Mouse (Mus musculus) liver, embryonic 12.5 days (tissue): Measurements from ENCODE around the gene Fosb. TPM values are rescaled to one million over a fixed set of nuclear protein-coding genes. Genes with fewer than 3 reads are reported as not detected.

Experiments used
- ATAC-seq: fragments of 200-750 bp; cut with Nextera tagmentation; 2 replicates; pipeline ENCODE4 v1.8.0; 2017; ENCODE audit warnings: moderate number of reproducible peaks, mild to moderate bottlenecking, moderate library complexity
- H3K27ac ChIP-seq: fragments of 300-500 bp; sonication (generic); 2 replicates; pipeline ENCODE4 v1.5.1; 2016; ENCODE audit warnings: mild to moderate bottlenecking
- H3K27me3 ChIP-seq: fragments of 300-500 bp; sonication (generic); replicated peaks from 2 replicates; pipeline ENCODE4 v1.6.1; 2016; ENCODE audit warnings: mild to moderate bottlenecking, moderate library complexity
- H3K36me3 ChIP-seq: fragments of 300-500 bp; sonication (generic); 2 replicates; pipeline ENCODE4 v1.6.1; 2016; ENCODE audit warnings: mild to moderate bottlenecking, moderate library complexity
- H3K4me1 ChIP-seq: fragments of 300-500 bp; sonication (generic); 2 replicates; pipeline ENCODE4 v1.6.1; 2016
- H3K4me2 ChIP-seq: fragments of 300-500 bp; sonication (generic); 2 replicates; pipeline ENCODE4 v1.6.1; 2016; ENCODE audit warnings: mild to moderate bottlenecking, moderate library complexity
- H3K4me3 ChIP-seq: fragments of 300-500 bp; sonication (generic); 2 replicates; pipeline ENCODE4 v1.5.1; 2016; ENCODE audit warnings: mild to moderate bottlenecking, moderate library complexity
- H3K9ac ChIP-seq: fragments of 300-500 bp; sonication (generic); 2 replicates; pipeline ENCODE4 v1.6.1; 2016; ENCODE audit warnings: mild to moderate bottlenecking, moderate library complexity
- H3K9me3 ChIP-seq: fragments of 300-500 bp; sonication (generic); replicated peaks from 2 replicates; pipeline ENCODE4 v1.6.1; 2016; ENCODE audit warnings: mild to moderate bottlenecking, moderate library complexity
- WGBS: fragments of 180-500 bp; shearing (Covaris S2); methylation state at CpG from one replicate; pipeline ENCODE4 v1.1.7; 2016; ENCODE audit not compliant: insufficient replicate concordance; 5-methylcytosine and 5-hydroxymethylcytosine counted together
- polyA plus RNA-seq: library from polyadenylated mRNA; unstranded; fragments of >200 nt; fragmentation: Nextera tagmentation; extraction: Ambion mirVana; gene quantifications from 2 replicates; pipeline ENCODE4 v1.2.1, GENCODE M21; 2016

The Fosb gene
- 0.04 and 0.05 TPM in 2 replicates for polyA plus RNA-seq

DNA sequence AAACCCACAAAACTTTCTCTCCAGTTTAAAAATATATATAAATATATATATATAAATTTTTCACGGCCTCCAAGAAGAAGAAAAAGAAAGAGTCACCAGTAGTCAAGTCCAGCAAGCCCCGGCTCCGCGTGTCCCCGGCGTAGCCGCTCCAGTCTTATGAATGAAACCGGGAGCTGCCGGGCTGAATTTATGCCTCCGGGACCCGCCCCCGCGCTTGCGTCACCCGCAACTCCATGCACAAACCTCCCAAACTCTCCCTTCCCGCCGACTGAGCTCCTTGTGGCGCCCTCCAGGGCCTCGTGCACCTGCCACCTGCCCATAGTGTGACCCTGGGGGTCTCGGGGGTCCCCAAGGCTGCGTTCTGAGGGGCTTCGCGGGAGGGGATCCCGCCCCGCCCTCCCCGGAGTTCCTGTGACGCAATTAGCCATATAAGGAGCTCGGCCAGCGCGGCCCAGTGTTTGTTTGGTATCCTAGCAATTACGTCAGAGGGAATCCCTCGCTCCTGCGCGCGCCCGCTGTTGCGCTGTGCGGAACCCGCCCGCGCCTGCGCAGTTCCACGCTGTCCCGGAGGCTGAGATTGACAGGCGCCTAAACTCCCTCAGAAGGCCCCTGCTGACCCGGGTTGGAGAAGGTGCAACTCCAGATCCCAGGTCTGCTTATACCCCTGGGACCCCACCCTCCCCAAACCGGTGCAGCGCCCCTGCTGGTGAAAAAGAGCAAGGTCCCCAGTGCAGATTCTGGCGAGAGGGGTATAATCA, at the start of gene Fosb:
TSS of gene Fosb (minus strand) at position 168 of the 758 bp plus-strand sequence.
- Histone ChIP-seq H3K27ac (no peak within 1 kb of the TSS; the same call in 1 of the 2 replicates), H3K4me3 (peak within 1 kb of the TSS; percentile 72), H3K9ac (peak within 1 kb of the TSS; percentile 64), H3K9me3 (no peaks in the 10 kb centered on the region), H3K36me3 (no peaks in the 10 kb centered on the region), H3K27me3 (peaks cover 84% of the 10 kb centered on the region), H3K4me1 (peaks cover 32% of the 10 kb centered on the region), H3K4me2 (peak within 1 kb of the TSS; percentile 99)
- peak; percentile 81 for ATAC-seq
- under 1% methylated on average over 49 of the region's 49 CpGs for WGBS

- peak within 1 kb of the TSS; percentile 77 for H3K9ac ChIP-seq
- peak; percentile 71 for ATAC-seq
- H3K4me1 ChIP-seq, result peaks cover 64% of the 10 kb centered on the region
- peaks cover 35% of the 10 kb centered on the region for H3K36me3 ChIP-seq
- peak within 1 kb of the TSS; percentile 82 for H3K27ac ChIP-seq
- H3K27me3 ChIP-seq, result peaks cover 14% of the 10 kb centered on the region
- H3K4me3 ChIP-seq, result peak within 1 kb of the TSS; percentile 72
- H3K9me3 ChIP-seq, result no peaks in the 10 kb centered on the region
- 1% methylated on average over 31 of the region's 31 CpGs for WGBS
- peak within 1 kb of the TSS; percentile 100 for H3K4me2 ChIP-seq
These were observed 49.5 kb upstream of the Fosb start, which contains the start of the genes Cd3eap and Ppp1r13l for GRCm38 (mm10) chr7:19359299-19359891. Gene Cd3eap, minus strand, starts transcription at chr7:19359483. Gene Ppp1r13l, plus strand, starts transcription at chr7:19359749.

DNA sequence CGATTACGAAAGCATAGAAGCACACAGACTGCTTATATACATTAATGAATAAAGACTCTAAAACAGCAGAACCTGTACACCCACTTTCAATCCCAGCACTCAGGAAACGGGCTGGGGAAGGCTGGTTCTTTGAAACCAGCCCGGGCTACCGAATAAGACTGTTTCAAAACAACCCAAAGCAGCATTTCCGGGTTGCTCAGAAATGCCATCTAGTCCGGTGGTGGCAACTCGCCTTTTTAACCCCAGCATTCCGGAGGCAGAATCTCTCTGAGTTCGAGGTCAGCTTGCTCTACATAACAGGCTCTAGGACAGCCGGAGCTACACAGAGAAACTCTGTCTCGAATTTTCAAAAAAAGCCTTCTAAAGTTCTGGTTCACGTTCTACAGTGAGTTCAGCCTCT, 48.8 kb upstream of the Fosb start:
- Histone ChIP-seq H3K27me3 (peaks cover 10% of the 10 kb centered on the region), H3K4me3 (peak overlapping the region; percentile 72), H3K36me3 (peaks cover 40% of the 10 kb centered on the region), H3K9ac (peak overlapping the region; percentile 77), H3K9me3 (no peaks in the 10 kb centered on the region), H3K4me1 (peaks cover 57% of the 10 kb centered on the region), H3K27ac (0 out of 2 replicates have a peak overlapping the region, but pooled peaks have one; percentile 82), H3K4me2 (peak overlapping the region; percentile 100)
- WGBS, result 14% methylated on average over 13 of the region's 13 CpGs
- ATAC-seq, result no peak

DNA sequence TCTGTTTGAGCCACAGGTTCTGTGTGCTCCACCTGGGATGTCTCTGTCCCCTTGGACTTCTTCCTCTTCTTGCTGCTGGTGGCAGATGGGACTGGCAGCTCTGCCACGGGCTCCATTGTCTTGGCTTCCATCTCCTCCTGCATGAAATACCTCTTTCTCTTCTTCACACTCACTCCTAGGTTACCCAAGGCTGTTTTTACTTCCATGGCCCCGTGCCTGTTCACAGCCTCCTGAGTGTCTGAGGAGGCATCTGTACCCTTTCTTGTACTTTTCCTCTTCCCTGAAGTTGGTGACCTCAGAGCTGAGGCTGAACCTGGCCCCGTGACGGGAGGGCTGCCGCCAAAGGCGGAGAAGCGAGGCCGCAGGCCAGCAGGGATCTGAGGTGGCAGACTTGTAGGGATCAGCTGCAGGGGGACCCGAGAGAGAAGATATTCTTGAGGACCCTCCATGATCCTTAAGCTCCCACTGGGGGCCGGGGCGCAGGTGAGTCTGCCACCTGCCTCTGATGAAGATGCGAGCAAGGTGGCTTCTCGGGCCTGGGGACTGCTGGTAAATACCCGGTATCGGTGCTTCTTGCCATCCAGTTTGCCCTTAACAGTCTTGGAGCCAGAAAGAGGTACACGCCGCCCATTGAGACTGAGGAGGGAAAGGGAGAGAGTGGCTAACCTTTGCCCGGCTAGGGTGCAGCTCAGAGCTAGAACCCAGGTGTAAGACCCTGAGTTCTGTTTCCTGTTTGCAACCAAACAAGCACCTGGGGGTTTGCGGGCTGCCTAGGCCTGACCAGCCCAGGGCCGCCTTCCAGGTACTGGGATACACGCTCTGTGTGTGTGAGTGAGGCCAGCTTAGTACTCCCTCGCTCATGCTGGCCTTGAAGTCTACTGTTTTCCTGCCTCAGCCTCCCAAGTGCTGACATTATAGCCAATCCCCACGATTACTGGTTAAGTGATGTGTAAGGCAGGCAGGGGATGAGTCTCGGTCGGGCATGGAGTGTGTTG, 47.8 kb upstream of the Fosb start:
- Histone ChIP-seq H3K36me3 (peaks cover 49% of the 10 kb centered on the region), H3K27me3 (peaks cover 3% of the 10 kb centered on the region; the same call in 1 of the 2 replicates), H3K9ac (peak overlapping the region; percentile 77; the same call in 1 of the 2 replicates), H3K4me2 (peak overlapping the region; percentile 100), H3K9me3 (no peaks in the 10 kb centered on the region), H3K27ac (no peak overlapping the region), H3K4me3 (peak overlapping the region; percentile 72), H3K4me1 (peaks cover 53% of the 10 kb centered on the region)
- 83% methylated on average over 25 of the region's 25 CpGs for WGBS
- no peak for ATAC-seq

GRCm38 (mm10) chr7:19356311-19356710, 46.5 kb upstream of the Fosb start:
- Histone ChIP-seq H3K4me2 (no peak overlapping the region), H3K27me3 (no peaks in the 10 kb centered on the region), H3K36me3 (peaks cover 55% of the 10 kb centered on the region), H3K9me3 (no peaks in the 10 kb centered on the region), H3K4me1 (peaks cover 39% of the 10 kb centered on the region), H3K4me3 (no peak overlapping the region), H3K27ac (no peak overlapping the region), H3K9ac (no peak overlapping the region)
- no peak for ATAC-seq
- 84% methylated on average over 10 of the region's 10 CpGs for WGBS

- H3K4me3 ChIP-seq, result no peak overlapping the region
- no peak overlapping the region for H3K4me2 ChIP-seq
- no peaks in the 10 kb centered on the region for H3K27me3 ChIP-seq
- H3K9ac ChIP-seq, result no peak overlapping the region
- H3K9me3 ChIP-seq, result no peaks in the 10 kb centered on the region
- WGBS, result 81% methylated on average over 5 of the region's 5 CpGs
- H3K27ac ChIP-seq, result no peak overlapping the region
- ATAC-seq, result no peak
- peaks cover 29% of the 10 kb centered on the region for H3K4me1 ChIP-seq
- H3K36me3 ChIP-seq, result peaks cover 65% of the 10 kb centered on the region
These were observed 45.1 kb upstream of the Fosb start for GRCm38 (mm10) chr7:19354991-19355390.

GRCm38 (mm10) chr7:19350221-19350620, 40.4 kb upstream of the Fosb start:
- Histone ChIP-seq H3K27ac (no peak overlapping the region), H3K4me1 (peaks cover 19% of the 10 kb centered on the region), H3K4me3 (no peak overlapping the region), H3K9me3 (no peaks in the 10 kb centered on the region), H3K27me3 (no peaks in the 10 kb centered on the region), H3K36me3 (peaks cover 57% of the 10 kb centered on the region), H3K4me2 (no peak overlapping the region), H3K9ac (no peak overlapping the region)
- 90% methylated on average over 8 of the region's 8 CpGs for WGBS
- ATAC-seq, result no peak

GRCm38 (mm10) chr7:19349188-19349915, 39.5 kb upstream of the Fosb start:
- H3K4me1 ChIP-seq, result peaks cover 23% of the 10 kb centered on the region
- H3K36me3 ChIP-seq, result peaks cover 48% of the 10 kb centered on the region
- no peak overlapping the region for H3K4me3 ChIP-seq
- no peak overlapping the region for H3K4me2 ChIP-seq
- no peak overlapping the region for H3K27ac ChIP-seq
- H3K9ac ChIP-seq, result no peak overlapping the region
- no peak for ATAC-seq
- H3K27me3 ChIP-seq, result peaks cover 2% of the 10 kb centered on the region; the same call in 1 of the 2 replicates
- no peaks in the 10 kb centered on the region for H3K9me3 ChIP-seq
- 66% methylated on average over 13 of the region's 13 CpGs for WGBS

GRCm38 (mm10) chr7:19344938-19345471, 35.2 kb upstream of the Fosb start:
- WGBS, result under 1% methylated on average over 31 of the region's 31 CpGs
- H3K27ac ChIP-seq, result peak overlapping the region; percentile 45; the same call in 1 of the 2 replicates
- peak; percentile 94 for ATAC-seq

DNA sequence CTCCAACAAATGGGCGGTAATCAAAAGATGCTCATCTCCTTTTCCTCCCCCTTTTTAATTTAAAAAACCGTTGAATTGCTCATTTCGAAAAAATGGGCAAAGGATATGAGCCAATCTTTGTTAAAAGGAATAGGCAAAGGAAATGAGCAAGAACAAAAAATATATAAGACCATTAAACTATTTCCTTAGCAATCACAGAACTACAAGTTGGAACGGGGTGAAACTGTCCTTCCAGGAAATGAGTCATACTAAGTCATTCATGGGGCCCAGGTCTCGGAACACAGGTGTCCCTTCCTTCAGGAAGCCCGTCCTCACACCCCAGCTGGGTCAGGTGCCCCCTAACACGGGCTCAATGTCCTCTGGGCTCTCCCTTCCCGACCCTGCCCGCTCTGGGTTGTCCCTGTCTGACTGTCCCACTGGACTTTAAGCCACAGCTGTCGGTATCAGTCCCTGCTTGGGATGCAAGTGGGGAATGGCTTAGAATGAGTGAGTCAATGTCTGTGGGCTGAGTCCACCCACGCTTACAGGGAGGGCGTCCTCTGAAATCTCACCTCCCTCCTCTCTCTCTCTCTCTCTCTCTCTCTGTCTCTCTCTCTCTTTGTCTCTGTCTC, 34.5 kb upstream of the Fosb start, which contains the start of gene Ercc1:
TSS of gene Ercc1 (plus strand) at position 542 of the 611 bp plus-strand sequence.
- H3K27me3 ChIP-seq, result peaks cover 52% of the 10 kb centered on the region
- whole genome bisulfite sequencing, result 16% methylated on average over 12 of the region's 12 CpGs
- peak within 1 kb of the TSS; percentile 45; the same call in 1 of the 2 replicates for H3K27ac ChIP-seq
- H3K4me3 ChIP-seq, result peak within 1 kb of the TSS; percentile 67
- H3K4me2 ChIP-seq, result peak within 1 kb of the TSS; percentile 85
- peaks cover 43% of the 10 kb centered on the region for H3K4me1 ChIP-seq
- H3K36me3 ChIP-seq, result peaks cover 11% of the 10 kb centered on the region
- peak within 1 kb of the TSS; percentile 69 for H3K9ac ChIP-seq
- ATAC-seq, result no peak
- H3K9me3 ChIP-seq, result no peaks in the 10 kb centered on the region

More at GRCm38 (mm10) chr7:19344938-19345471, 35.2 kb upstream of the Fosb start:
- Histone ChIP-seq H3K9me3 (no peaks in the 10 kb centered on the region), H3K4me2 (peak overlapping the region; percentile 85), H3K27me3 (peaks cover 45% of the 10 kb centered on the region), H3K36me3 (peaks cover 18% of the 10 kb centered on the region), H3K4me3 (peak overlapping the region; percentile 67), H3K4me1 (peaks cover 50% of the 10 kb centered on the region), H3K9ac (peak overlapping the region; percentile 69)
